Mouse (Mus musculus) hindbrain, embryonic 15.5 days (tissue): ENCODE measurements around the gene Shq1. TPM values are rescaled to one million over a fixed set of nuclear protein-coding genes. Genes with fewer than 3 reads are reported as not detected.
A peak's percentile ranks its signal among the peaks of the same experiment; 100 is the strongest.

Source experiments
- ATAC-seq: fragments of 200-750 bp; cut with Nextera tagmentation; 2 replicates; pipeline ENCODE4 v1.8.0; 2017; ENCODE audit warnings: low read depth, moderate number of reproducible peaks, moderate TSS enrichment; ENCODE audit not compliant: low FRiP score
- H3K27ac ChIP-seq: fragments of 300-500 bp; sonication (generic); replicated peaks from 2 replicates; pipeline ENCODE4 v1.5.1; 2015; ENCODE audit warnings: mild to moderate bottlenecking, inconsistent platforms
- H3K27me3 ChIP-seq: fragments of 300-500 bp; sonication (generic); 2 replicates; pipeline ENCODE4 v1.6.1; 2015; ENCODE audit warnings: control low read depth, inconsistent platforms
- H3K36me3 ChIP-seq: fragments of 300-500 bp; sonication (generic); 2 replicates; pipeline ENCODE4 v1.6.1; 2015; ENCODE audit warnings: control low read depth, inconsistent platforms
- H3K4me1 ChIP-seq: fragments of 300-500 bp; sonication (generic); replicated peaks from 2 replicates; pipeline ENCODE4 v1.6.1; 2015; ENCODE audit warnings: control low read depth, inconsistent platforms
- H3K4me2 ChIP-seq: fragments of 300-500 bp; sonication (generic); 2 replicates; pipeline ENCODE4 v1.6.1; 2015; ENCODE audit warnings: moderate library complexity, mild to moderate bottlenecking, inconsistent platforms
- H3K4me3 ChIP-seq: fragments of 300-500 bp; sonication (generic); 2 replicates; pipeline ENCODE4 v1.5.1; 2015; ENCODE audit warnings: mild to moderate bottlenecking, inconsistent platforms
- H3K9ac ChIP-seq: fragments of 300-500 bp; sonication (generic); 2 replicates; pipeline ENCODE4 v1.6.1; 2015; ENCODE audit warnings: inconsistent platforms
- H3K9me3 ChIP-seq: fragments of 300-500 bp; sonication (generic); 2 replicates; pipeline ENCODE4 v1.6.1; 2016; ENCODE audit warnings: control low read depth, inconsistent platforms
- WGBS: fragments of 180-500 bp; shearing (Covaris S2); methylation state at CpG from one replicate; pipeline ENCODE4 v1.1.7; 2015; 5-methylcytosine and 5-hydroxymethylcytosine counted together
- polyA plus RNA-seq: library from polyadenylated mRNA; unstranded; fragments of >200 nt; fragmentation: Nextera tagmentation; extraction: Ambion mirVana; gene quantifications from 2 replicates; pipeline ENCODE4 v1.2.1, GENCODE M21; 2015

Gene Shq1
- polyA plus RNA-seq, 1 experiment from 2014 or later: 8.9 TPM

DNA sequence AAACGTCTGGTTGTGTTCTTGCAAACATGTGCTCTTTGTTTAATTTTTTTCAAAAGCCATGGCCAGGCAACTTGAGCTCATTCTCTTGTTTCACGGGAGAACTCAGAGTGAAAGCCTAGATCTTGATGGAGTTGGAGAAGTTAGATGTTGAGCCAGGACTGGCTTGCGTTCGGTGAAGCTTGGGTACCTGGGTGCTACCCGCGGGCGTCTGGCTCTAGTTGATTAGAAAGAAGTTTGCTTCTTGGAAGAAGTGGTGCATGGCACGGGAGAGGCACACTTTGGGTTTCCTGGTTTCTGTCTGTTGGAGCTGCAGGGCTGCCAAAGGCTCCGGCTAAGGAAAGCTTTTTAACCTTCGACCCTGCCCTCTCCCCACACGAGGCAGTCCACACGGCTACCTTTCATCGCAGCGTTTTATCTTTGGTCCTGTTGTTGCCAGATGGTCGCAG is 34.4 kb upstream of the Shq1 start:
- H3K9me3 ChIP-seq: no peaks in the 10 kb centered on the region
- ATAC-seq: no peak
- H3K4me2 ChIP-seq: peak overlapping the region; percentile 94
- peak overlapping the region; percentile 60 for H3K4me3 ChIP-seq
- no peak overlapping the region for H3K27ac ChIP-seq
- H3K9ac ChIP-seq: no peak overlapping the region
- peaks cover 28% of the 10 kb centered on the region for H3K27me3 ChIP-seq
- WGBS: 3% methylated on average over 15 of the region's 15 CpGs
- peaks cover 17% of the 10 kb centered on the region for H3K4me1 ChIP-seq
- no peaks in the 10 kb centered on the region for H3K36me3 ChIP-seq

DNA sequence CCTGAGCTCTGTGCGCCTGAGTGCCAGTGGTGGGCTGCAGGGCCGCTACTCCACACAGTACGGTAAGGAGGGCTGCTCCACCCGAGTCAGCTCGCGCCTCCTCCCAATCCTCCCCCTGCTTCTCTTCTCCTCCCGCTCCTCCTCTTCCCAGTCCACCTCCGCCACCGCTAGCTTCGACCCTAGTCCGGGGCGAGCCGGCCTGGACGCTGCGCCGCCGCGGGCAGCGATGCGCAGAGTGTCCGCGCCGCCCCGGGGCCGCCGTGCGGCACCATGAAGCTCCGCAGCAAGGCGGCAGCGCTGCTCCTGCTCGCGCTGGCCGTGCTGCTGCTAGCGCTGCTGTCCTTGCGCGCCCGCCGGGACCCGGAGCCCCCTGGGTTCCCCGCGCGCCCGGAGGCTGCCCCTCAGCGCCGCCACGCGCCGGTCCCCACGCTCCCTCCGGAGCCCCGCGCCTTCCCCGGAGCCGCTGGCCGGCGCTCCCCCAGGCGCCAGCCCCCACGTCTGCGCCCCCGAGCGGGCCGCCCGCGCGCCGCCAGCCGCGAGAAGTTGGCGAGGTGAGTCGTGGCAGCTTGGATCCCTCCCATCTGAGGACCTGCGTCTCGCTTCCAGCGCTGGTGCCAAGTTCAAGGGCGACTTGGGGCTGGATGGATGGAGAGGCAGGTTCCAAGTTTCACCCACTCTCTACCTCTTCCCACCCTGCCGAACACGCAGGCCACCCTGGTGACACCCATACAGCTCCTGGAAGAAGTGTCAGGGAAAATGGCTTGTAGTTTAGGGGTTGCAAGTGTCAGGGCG is 33.8 kb upstream of the Shq1 start, which contains the start of gene Gxylt2:
Gxylt2 (plus strand) TSS at position 161 of the 792 bp plus-strand sequence.
- Histone ChIP-seq H3K4me2 (peak within 1 kb of the TSS; percentile 94), H3K4me3 (peak within 1 kb of the TSS; percentile 60), H3K4me1 (peaks cover 17% of the 10 kb centered on the region), H3K27ac (no peak within 1 kb of the TSS), H3K36me3 (no peaks in the 10 kb centered on the region), H3K9me3 (no peaks in the 10 kb centered on the region), H3K9ac (peak within 1 kb of the TSS; percentile 44), H3K27me3 (peaks cover 28% of the 10 kb centered on the region)
- ATAC-seq: peak; percentile 91
- under 1% methylated on average over 61 of the region's 77 CpGs for WGBS

DNA sequence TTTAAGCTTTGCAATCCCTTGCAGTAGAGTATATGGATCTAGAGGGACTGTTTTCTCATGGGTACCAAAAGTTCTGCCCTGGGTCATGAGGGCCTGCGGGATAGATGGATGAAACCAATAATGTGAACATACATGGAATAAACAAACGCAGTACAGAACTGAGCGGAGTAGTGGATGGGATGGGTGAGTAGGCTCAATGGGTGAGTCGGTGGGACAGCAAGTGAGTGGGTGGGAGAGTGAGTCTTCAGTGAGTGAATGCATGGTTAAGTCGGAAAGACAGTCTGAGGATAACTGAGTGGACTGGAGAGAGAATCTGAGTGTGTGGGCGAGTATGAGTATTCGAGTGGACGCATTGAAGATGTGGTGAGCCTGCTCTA is 33.2 kb upstream of the Shq1 start:
- WGBS: 37% methylated on average over 8 of the region's 8 CpGs
- Histone ChIP-seq H3K4me1 (peaks cover 13% of the 10 kb centered on the region), H3K4me3 (peak overlapping the region; percentile 60), H3K4me2 (peak overlapping the region; percentile 94), H3K36me3 (no peaks in the 10 kb centered on the region), H3K9ac (peak overlapping the region; percentile 44), H3K9me3 (no peaks in the 10 kb centered on the region), H3K27me3 (peaks cover 28% of the 10 kb centered on the region), H3K27ac (no peak overlapping the region)
- ATAC-seq: peak; percentile 52

DNA sequence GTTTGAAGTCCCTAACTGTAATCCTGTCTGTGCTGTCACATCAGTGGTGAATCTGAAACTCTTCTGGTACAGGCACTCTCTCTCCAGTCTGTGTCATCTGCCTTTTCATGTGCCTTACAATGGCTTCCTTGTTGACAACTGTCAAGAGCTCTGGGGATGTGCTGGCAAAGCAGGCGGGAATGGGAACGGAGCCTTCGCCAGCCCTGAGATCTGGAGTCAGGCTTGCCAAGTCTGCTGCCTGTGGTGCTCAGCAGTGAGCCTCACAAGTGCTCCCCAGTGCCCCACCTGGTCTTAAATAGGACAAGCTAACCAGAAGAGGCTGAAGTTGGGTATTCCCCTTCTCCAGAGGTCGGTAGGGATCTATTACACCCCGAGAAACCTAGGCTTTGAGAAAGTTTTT is 29.8 kb upstream of the Shq1 start:
- H3K9me3 ChIP-seq: no peaks in the 10 kb centered on the region
- H3K27ac ChIP-seq: no peak overlapping the region
- no peak for ATAC-seq
- no peak overlapping the region for H3K4me2 ChIP-seq
- peaks cover 13% of the 10 kb centered on the region for H3K4me1 ChIP-seq
- WGBS: 58% methylated on average over 5 of the region's 5 CpGs
- peaks cover 21% of the 10 kb centered on the region for H3K27me3 ChIP-seq
- no peaks in the 10 kb centered on the region for H3K36me3 ChIP-seq
- H3K9ac ChIP-seq: no peak overlapping the region
- no peak overlapping the region for H3K4me3 ChIP-seq

DNA sequence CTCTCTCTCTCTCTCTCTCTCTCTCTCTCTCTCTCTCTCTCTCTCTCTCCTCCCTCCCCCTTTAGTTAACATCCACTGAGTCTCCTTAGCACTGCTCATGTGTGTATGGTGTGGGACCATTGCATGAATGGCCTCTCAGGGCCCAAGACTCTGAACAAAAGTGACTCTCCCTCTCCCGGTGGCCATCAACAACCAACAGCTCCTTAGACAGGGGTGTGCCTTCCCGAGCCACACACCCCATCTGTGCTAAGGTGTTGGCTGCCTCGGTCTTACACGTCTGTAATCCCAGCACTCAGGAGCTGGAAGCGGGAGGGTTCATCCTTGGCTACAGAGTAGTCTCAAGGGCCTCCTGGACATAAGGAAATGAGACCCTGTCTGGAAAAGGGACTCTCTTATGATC is 29.0 kb upstream of the Shq1 start:
- no peak for ATAC-seq
- 88% methylated on average over 5 of the region's 5 CpGs for WGBS
- H3K27ac ChIP-seq: no peak overlapping the region

DNA sequence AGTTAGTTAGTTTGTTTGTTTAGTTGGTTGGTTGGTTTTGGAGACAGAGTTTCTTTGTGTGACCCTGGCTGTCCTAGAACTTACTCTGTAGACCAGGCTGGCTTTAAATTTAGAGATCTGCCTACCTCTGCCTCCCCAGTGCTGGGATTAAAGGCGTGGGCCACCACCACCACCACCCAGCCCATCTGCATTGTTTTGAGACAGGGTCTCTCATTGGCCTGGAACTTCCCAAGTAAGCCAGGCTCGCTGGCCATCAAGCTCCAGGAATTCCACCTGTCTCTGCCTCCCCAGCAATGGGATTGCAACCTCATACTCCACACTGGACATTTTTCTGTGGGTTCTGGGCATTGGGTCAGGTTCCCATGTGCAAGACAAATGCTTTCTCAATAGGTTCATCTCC is 15.4 kb upstream of the Shq1 start:
- H3K27me3 ChIP-seq: no peaks in the 10 kb centered on the region
- H3K9me3 ChIP-seq: no peaks in the 10 kb centered on the region
- H3K4me3 ChIP-seq: no peak overlapping the region
- H3K27ac ChIP-seq: no peak overlapping the region
- H3K4me2 ChIP-seq: no peak overlapping the region
- no peaks in the 10 kb centered on the region for H3K36me3 ChIP-seq
- no peak for ATAC-seq
- no peak overlapping the region for H3K9ac ChIP-seq
- 84% methylated on average over 2 of the region's 2 CpGs for WGBS
- no peaks in the 10 kb centered on the region for H3K4me1 ChIP-seq

More for the DNA sequence above, 29.0 kb upstream of the Shq1 start:
- H3K9ac ChIP-seq: no peak overlapping the region
- no peak overlapping the region for H3K4me2 ChIP-seq
- H3K4me3 ChIP-seq: no peak overlapping the region
- peaks cover 5% of the 10 kb centered on the region for H3K4me1 ChIP-seq
- no peaks in the 10 kb centered on the region for H3K9me3 ChIP-seq
- H3K27me3 ChIP-seq: peaks cover 13% of the 10 kb centered on the region
- no peaks in the 10 kb centered on the region for H3K36me3 ChIP-seq

DNA sequence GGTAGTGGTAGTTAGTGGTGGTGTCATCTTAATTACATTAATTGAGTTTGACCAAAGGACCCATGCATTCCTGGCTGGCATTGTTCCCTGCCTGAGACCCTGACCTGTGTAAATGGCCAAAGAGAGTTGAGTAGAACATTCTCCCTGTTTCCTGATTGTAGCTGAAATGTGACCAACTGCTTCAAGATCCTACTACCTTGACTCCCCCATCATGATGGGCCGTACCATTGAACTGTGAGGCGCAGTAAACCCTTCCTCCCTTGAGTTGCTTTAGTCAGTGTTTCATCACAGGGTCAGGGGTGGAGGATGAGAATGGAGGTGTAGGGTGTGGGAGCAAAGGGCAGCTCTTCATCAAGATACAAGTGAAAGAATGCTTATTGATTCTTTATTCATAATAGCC is 7.7 kb upstream of the Shq1 start:
- Histone ChIP-seq H3K27me3 (no peaks in the 10 kb centered on the region), H3K9ac (no peak overlapping the region), H3K36me3 (no peaks in the 10 kb centered on the region), H3K27ac (no peak overlapping the region), H3K4me3 (no peak overlapping the region), H3K4me2 (no peak overlapping the region), H3K9me3 (no peaks in the 10 kb centered on the region), H3K4me1 (no peaks in the 10 kb centered on the region)
- 90% methylated on average over 2 of the region's 2 CpGs for WGBS
- no peak for ATAC-seq

DNA sequence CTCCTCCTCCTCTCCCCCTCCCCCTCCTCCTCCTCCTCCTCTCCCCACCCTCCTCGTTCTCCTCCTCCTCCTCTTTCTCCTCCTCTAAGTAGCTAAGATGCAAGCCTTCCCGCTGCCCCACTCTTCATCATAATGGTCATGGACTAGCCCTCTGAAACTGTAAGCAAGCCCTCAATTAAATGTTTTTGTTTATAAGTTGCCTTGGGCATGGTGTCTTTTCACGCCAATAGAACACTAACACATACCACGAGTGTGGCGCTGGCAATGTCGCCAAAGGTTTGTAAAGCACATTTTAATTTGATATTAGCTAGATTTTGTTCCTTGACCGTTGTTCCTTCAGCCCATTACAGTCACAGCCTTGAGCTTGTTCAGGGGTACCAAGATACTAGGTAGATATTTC is 5.5 kb upstream of the Shq1 start:
- WGBS: 96% methylated on average over 6 of the region's 7 CpGs
- H3K4me2 ChIP-seq: no peak overlapping the region
- H3K4me1 ChIP-seq: peaks cover 2% of the 10 kb centered on the region
- no peak for ATAC-seq
- no peak overlapping the region for H3K9ac ChIP-seq
- no peaks in the 10 kb centered on the region for H3K36me3 ChIP-seq
- H3K27me3 ChIP-seq: peaks cover 3% of the 10 kb centered on the region; the same call in 1 of the 2 replicates
- no peak overlapping the region for H3K4me3 ChIP-seq
- no peak overlapping the region for H3K27ac ChIP-seq
- no peaks in the 10 kb centered on the region for H3K9me3 ChIP-seq

DNA sequence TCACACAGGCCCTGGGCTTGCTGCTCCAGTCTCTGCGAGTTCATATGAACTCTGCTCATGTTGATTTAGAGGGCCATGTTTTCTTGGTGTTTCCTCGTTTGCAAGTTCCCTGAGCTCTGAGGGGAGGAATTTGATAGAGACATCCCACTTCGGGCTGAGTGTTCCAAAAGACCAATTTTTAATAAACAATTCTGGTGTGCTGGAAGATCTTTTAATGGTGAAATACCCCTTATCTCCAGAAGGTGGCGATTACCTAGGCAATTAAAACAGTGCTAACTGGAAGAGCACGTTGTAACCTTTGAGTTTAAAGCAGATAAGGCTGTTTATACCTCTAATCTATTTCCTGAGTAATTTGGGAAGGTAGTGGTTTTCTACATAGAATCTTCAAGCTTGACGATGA is 4.0 kb upstream of the Shq1 start:
- no peak overlapping the region for H3K4me3 ChIP-seq
- H3K36me3 ChIP-seq: no peaks in the 10 kb centered on the region
- H3K4me2 ChIP-seq: no peak overlapping the region
- H3K9me3 ChIP-seq: no peaks in the 10 kb centered on the region
- H3K4me1 ChIP-seq: peaks cover 8% of the 10 kb centered on the region
- no peak overlapping the region for H3K9ac ChIP-seq
- 29% methylated on average over 6 of the region's 6 CpGs for WGBS
- H3K27me3 ChIP-seq: peaks cover 3% of the 10 kb centered on the region; the same call in 1 of the 2 replicates
- no peak for ATAC-seq
- no peak overlapping the region for H3K27ac ChIP-seq

DNA sequence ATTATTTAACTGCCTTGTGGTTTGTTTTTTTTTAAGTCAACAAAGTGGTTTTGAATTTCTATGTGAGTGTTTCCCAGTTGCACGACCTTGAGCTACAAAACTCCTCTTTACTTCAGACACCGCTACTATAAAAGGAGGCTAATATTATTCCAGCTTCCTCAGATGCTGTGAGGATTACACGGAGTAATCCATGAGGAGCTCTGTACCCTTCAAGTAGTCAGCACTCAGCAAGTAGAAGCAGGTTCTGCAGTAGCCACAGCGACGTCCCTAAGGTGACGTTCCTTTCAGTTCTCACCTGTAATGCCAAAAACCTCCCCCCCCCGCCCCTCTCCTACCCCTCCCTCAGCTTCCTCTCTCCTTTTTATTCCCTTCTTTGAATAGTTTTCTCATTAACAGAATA is 444 bp upstream of the Shq1 start:
- Histone ChIP-seq H3K4me3 (peak overlapping the region; percentile 85), H3K9ac (no peak overlapping the region), H3K27ac (no peak overlapping the region), H3K4me2 (peak overlapping the region; percentile 96), H3K9me3 (no peaks in the 10 kb centered on the region), H3K36me3 (no peaks in the 10 kb centered on the region), H3K27me3 (peaks cover 3% of the 10 kb centered on the region; the same call in 1 of the 2 replicates), H3K4me1 (peaks cover 8% of the 10 kb centered on the region)
- 10% methylated on average over 7 of the region's 7 CpGs for WGBS
- ATAC-seq: no peak

DNA sequence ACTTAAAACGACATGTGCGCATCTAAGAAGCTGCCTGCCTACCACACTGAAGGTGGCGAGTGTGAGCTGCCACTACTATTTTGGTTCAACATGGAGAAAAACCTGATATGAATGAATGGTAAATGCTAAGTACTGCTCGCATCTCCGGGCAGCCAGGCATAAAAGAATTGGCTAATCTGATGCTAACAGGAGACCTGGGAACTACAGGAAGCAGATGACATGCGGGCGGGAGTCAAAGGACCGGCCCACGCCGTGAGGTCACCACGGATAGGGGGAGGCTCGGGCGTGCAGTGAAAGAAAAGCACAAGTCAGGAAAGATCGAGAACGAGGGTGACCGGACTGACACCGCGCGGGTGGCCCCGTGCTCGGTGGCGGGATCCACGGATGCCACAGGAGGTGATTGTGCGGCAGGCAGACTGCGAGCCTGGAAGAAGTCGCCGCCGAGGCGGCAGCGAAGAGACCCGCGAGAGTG is 551 bp downstream of the Shq1 start:
- peak overlapping the region; percentile 96 for H3K4me2 ChIP-seq
- H3K4me1 ChIP-seq: peaks cover 8% of the 10 kb centered on the region
- H3K9ac ChIP-seq: peak overlapping the region; percentile 55
- 0 out of 2 replicates have a peak overlapping the region, but pooled peaks have one; percentile 52 for H3K27ac ChIP-seq
- peaks cover 3% of the 10 kb centered on the region; the same call in 1 of the 2 replicates for H3K27me3 ChIP-seq
- H3K36me3 ChIP-seq: no peaks in the 10 kb centered on the region
- under 1% methylated on average over 32 of the region's 32 CpGs for WGBS
- ATAC-seq: peak; percentile 72
- peak overlapping the region; percentile 85 for H3K4me3 ChIP-seq
- no peaks in the 10 kb centered on the region for H3K9me3 ChIP-seq

DNA sequence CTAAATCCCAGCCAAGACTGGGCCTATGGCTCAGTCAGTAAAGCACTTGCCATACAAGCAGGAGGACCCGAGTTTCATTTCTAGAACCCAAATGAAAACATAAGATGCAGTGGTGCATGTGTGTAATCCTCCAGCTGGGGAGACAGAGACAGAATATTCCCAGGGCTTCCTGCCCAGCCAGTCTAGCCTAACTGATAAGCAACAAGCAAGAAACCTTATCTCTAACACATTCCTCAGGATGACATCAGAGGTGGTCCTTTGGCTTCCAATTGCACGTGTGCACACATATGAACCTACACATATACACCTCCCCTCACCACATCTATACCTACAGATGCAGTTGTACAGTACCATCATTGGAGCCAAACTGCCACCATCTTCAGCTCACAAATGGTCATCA is 2.1 kb downstream of the Shq1 start:
- Histone ChIP-seq H3K27me3 (peaks cover 3% of the 10 kb centered on the region; the same call in 1 of the 2 replicates), H3K4me2 (no peak overlapping the region), H3K4me3 (no peak overlapping the region), H3K36me3 (peaks cover 5% of the 10 kb centered on the region; the same call in 1 of the 2 replicates), H3K4me1 (peaks cover 8% of the 10 kb centered on the region), H3K27ac (no peak overlapping the region), H3K9ac (no peak overlapping the region), H3K9me3 (no peaks in the 10 kb centered on the region)
- no peak for ATAC-seq
- 82% methylated on average over 2 of the region's 2 CpGs for WGBS
